Mouse (Mus musculus) forebrain, embryonic 10.5 days (tissue): Measurements from ENCODE around the gene D130052B06Rik. TPM values are rescaled to one million over a fixed set of nuclear protein-coding genes. Genes with fewer than 3 reads are reported as not detected.

ENCODE experiments used
- DNase-seq: peaks from one replicate; pipeline ENCODE4 v3.0.0-alpha.2; 2017; ENCODE audit warnings: low spot score; ENCODE audit errors: extremely low spot score
- H3K27ac ChIP-seq: fragments of 300-500 bp; sonication (generic); 2 replicates; pipeline ENCODE4 v1.5.1; 2016; ENCODE audit warnings: mild to moderate bottlenecking
- H3K27me3 ChIP-seq: fragments of 300-500 bp; sonication (generic); 2 replicates; pipeline ENCODE4 v1.6.1; 2016; ENCODE audit warnings: mild to moderate bottlenecking; ENCODE audit not compliant: poor library complexity, severe bottlenecking
- H3K36me3 ChIP-seq: fragments of 300-500 bp; sonication (generic); replicated peaks from 2 replicates; pipeline ENCODE4 v1.6.1; 2016; ENCODE audit warnings: mild to moderate bottlenecking, moderate library complexity
- H3K4me1 ChIP-seq: fragments of 300-500 bp; sonication (generic); 2 replicates; pipeline ENCODE4 v1.6.1; 2016
- H3K4me3 ChIP-seq: fragments of 300-500 bp; sonication (generic); 2 replicates; pipeline ENCODE4 v1.5.1; 2016; ENCODE audit warnings: mild to moderate bottlenecking, moderate library complexity
- H3K9me3 ChIP-seq: fragments of 300-500 bp; sonication (generic); 2 replicates; pipeline ENCODE4 v1.6.1; 2016; ENCODE audit warnings: mild to moderate bottlenecking, moderate library complexity
- WGBS: fragments of 180-500 bp; shearing (Covaris S2); methylation state at CpG from one replicate; pipeline ENCODE4 v1.1.7; 2016; 5-methylcytosine and 5-hydroxymethylcytosine counted together
- polyA plus RNA-seq: library from polyadenylated mRNA; unstranded; fragments of >200 nt; fragmentation: Nextera tagmentation; extraction: Ambion mirVana; gene quantifications from 2 replicates; pipeline ENCODE4 v1.2.1, GENCODE M21; 2016

D130052B06Rik gene
- polyA plus RNA-seq, 1 experiment from 2014 or later: not detected

GRCm38 (mm10) chr11:33607784-33608183, 8.7 kb downstream of the D130052B06Rik start:
- Histone ChIP-seq H3K4me3 (no peak overlapping the region), H3K9me3 (no peaks in the 10 kb centered on the region), H3K27me3 (no peaks in the 10 kb centered on the region), H3K36me3 (no peaks in the 10 kb centered on the region), H3K27ac (no peak overlapping the region), H3K4me1 (peaks cover 10% of the 10 kb centered on the region; the same call in 1 of the 2 replicates)
- no peak for DNase-seq
- 52% methylated on average over 3 of the region's 3 CpGs for WGBS

- peaks cover 4% of the 10 kb centered on the region; the same call in 1 of the 2 replicates for H3K27me3 ChIP-seq
- peak; percentile 78 for DNase-seq
- H3K9me3 ChIP-seq: no peaks in the 10 kb centered on the region
- H3K27ac ChIP-seq: no peak overlapping the region
- H3K4me1 ChIP-seq: no peaks in the 10 kb centered on the region
- 9% methylated on average over 15 of the region's 15 CpGs for WGBS
- H3K4me3 ChIP-seq: no peak overlapping the region
- no peaks in the 10 kb centered on the region for H3K36me3 ChIP-seq
These were observed 15.1 kb downstream of the D130052B06Rik start for GRCm38 (mm10) chr11:33614218-33614617.

- Histone ChIP-seq H3K9me3 (no peaks in the 10 kb centered on the region), H3K27ac (no peak overlapping the region), H3K4me1 (no peaks in the 10 kb centered on the region), H3K27me3 (no peaks in the 10 kb centered on the region), H3K4me3 (no peak overlapping the region), H3K36me3 (no peaks in the 10 kb centered on the region)
- no peak for DNase-seq
- 91% methylated on average over 4 of the region's 4 CpGs for WGBS
These were observed 28.1 kb downstream of the D130052B06Rik start for GRCm38 (mm10) chr11:33627136-33627742.

DNA sequence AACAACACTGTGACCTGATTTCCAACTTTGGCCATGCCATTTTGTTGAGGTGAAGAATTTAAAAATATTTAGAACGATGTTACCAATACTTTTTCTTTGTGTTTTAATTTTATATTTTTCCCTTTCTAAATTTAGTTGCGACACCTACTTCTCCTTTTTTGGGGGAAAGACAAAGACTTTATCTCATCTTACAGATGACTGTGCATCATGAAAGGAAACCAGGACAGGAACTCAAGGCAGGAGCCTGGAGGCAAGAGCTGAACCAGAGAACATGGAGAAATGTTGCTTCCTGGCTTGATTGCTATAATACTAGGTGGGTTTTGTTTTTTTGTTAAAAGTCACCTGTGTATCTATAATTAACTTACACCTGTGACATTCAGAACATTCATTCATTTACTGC, 38.0 kb downstream of the D130052B06Rik start:
- Histone ChIP-seq H3K27me3 (no peaks in the 10 kb centered on the region), H3K27ac (no peak overlapping the region), H3K4me1 (no peaks in the 10 kb centered on the region), H3K4me3 (no peak overlapping the region), H3K36me3 (no peaks in the 10 kb centered on the region), H3K9me3 (no peaks in the 10 kb centered on the region)
- WGBS: 91% methylated on average over 2 of the region's 2 CpGs
- no peak for DNase-seq

- peaks cover 5% of the 10 kb centered on the region; the same call in 1 of the 2 replicates for H3K4me1 ChIP-seq
- no peak overlapping the region for H3K4me3 ChIP-seq
- WGBS: 83% methylated on average over 2 of the region's 2 CpGs
- no peaks in the 10 kb centered on the region for H3K27me3 ChIP-seq
- no peaks in the 10 kb centered on the region for H3K36me3 ChIP-seq
- H3K27ac ChIP-seq: no peak overlapping the region
- DNase-seq: no peak
- H3K9me3 ChIP-seq: no peaks in the 10 kb centered on the region
These were observed 50.3 kb downstream of the D130052B06Rik start for GRCm38 (mm10) chr11:33649358-33649757.

DNA sequence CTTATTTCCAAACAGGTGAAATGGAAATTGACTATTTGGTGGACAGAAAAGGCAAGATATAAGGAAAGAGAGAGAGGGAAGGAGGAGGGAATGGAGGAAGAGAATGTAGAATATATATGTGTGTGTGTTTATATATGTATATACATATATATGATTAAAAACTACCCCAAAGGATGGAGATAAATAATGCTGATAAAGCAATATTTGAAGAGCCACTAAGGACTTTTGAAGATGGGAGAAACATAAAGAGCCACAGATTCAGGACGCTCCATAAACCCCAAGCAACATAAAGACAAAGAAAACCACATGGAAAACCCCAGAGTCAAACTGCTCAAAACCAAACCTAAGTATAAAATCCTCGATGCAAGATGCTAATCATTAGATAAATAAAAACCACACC, 55.4 kb downstream of the D130052B06Rik start:
- H3K27me3 ChIP-seq: no peaks in the 10 kb centered on the region
- H3K4me3 ChIP-seq: no peak overlapping the region
- DNase-seq: no peak
- H3K9me3 ChIP-seq: no peaks in the 10 kb centered on the region
- 78% methylated on average over 2 of the region's 2 CpGs for WGBS
- H3K4me1 ChIP-seq: peaks cover 9% of the 10 kb centered on the region
- H3K36me3 ChIP-seq: no peaks in the 10 kb centered on the region
- H3K27ac ChIP-seq: no peak overlapping the region

- no peak for DNase-seq
- Histone ChIP-seq H3K4me3 (no peak overlapping the region), H3K27me3 (no peaks in the 10 kb centered on the region), H3K36me3 (no peaks in the 10 kb centered on the region), H3K27ac (no peak overlapping the region), H3K4me1 (peaks cover 9% of the 10 kb centered on the region), H3K9me3 (no peaks in the 10 kb centered on the region)
- WGBS: 87% methylated on average over 3 of the region's 3 CpGs
These were observed 56.1 kb downstream of the D130052B06Rik start for GRCm38 (mm10) chr11:33655221-33655620.

DNA sequence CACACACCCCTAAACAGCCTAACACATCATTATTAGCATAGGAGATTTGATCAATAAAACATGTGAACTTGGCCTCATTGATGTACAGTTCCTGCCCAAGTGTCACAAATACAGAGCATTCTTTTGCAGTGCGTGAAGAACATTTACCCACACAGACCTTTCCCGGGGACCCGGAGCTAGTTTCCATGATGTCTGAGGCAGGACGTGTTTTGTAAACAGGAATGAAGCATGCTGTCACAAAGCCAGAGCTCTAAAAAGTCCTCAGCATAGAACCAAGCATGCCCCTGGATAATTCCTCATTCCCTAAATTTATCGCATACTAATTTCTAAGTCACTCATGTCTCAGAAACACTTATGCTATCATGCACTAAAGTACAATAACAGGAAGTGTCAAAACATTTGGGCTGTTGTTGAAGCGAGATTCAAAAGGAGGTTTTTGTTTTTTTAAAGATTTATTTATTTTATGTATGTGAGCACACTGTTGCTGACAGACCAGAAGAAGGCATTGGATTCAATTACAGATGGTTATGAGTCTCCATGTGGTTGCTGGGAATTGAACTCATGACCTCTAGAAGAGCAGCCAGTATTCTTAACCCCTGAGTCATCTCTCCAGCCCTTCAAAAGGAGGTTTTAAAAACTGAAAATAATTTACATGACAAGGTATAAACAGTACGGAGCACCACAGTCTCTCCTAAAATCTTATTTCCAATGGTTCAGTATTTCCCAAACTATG, 56.9 kb downstream of the D130052B06Rik start:
- no peak overlapping the region for H3K4me3 ChIP-seq
- 89% methylated on average over 7 of the region's 7 CpGs for WGBS

GRCm38 (mm10) chr11:33660016-33660913, 61.2 kb downstream of the D130052B06Rik start:
- no peaks in the 10 kb centered on the region for H3K36me3 ChIP-seq
- no peak overlapping the region for H3K27ac ChIP-seq
- H3K27me3 ChIP-seq: peaks cover 3% of the 10 kb centered on the region; the same call in 1 of the 2 replicates
- DNase-seq: no peak
- 82% methylated on average over 13 of the region's 13 CpGs for WGBS
- H3K4me3 ChIP-seq: no peak overlapping the region
- no peaks in the 10 kb centered on the region for H3K9me3 ChIP-seq
- peaks cover 15% of the 10 kb centered on the region for H3K4me1 ChIP-seq

More for the DNA sequence above, 56.9 kb downstream of the D130052B06Rik start:
- no peaks in the 10 kb centered on the region for H3K27me3 ChIP-seq
- H3K9me3 ChIP-seq: no peaks in the 10 kb centered on the region
- H3K27ac ChIP-seq: no peak overlapping the region
- H3K4me1 ChIP-seq: peaks cover 4% of the 10 kb centered on the region; the same call in 1 of the 2 replicates
- no peak for DNase-seq
- H3K36me3 ChIP-seq: no peaks in the 10 kb centered on the region

DNA sequence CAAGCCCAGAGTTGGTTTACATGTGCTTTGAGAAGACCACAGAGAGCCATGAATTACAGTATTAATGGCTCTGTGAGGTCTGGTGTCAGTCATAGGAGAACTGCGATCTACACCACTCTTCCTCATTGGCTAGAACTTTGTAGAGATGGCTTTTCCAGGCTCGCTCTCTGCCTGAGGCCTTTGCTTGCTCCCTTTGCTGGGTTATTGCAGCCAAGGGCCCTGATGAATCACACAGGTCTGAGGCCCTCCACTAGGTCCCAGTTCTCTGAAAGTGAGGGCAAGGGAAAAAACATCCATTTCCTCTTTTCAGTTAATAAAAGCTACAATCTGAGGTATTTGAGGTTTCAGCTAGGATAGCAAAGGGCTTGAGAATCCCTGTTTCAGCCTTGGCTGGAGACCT, 64.5 kb downstream of the D130052B06Rik start:
- no peaks in the 10 kb centered on the region for H3K36me3 ChIP-seq
- no peak overlapping the region for H3K27ac ChIP-seq
- H3K27me3 ChIP-seq: peaks cover 3% of the 10 kb centered on the region; the same call in 1 of the 2 replicates
- no peak overlapping the region for H3K4me3 ChIP-seq
- 91% methylated on average over 2 of the region's 2 CpGs for WGBS
- peaks cover 11% of the 10 kb centered on the region for H3K4me1 ChIP-seq
- H3K9me3 ChIP-seq: no peaks in the 10 kb centered on the region
- DNase-seq: no peak

DNA sequence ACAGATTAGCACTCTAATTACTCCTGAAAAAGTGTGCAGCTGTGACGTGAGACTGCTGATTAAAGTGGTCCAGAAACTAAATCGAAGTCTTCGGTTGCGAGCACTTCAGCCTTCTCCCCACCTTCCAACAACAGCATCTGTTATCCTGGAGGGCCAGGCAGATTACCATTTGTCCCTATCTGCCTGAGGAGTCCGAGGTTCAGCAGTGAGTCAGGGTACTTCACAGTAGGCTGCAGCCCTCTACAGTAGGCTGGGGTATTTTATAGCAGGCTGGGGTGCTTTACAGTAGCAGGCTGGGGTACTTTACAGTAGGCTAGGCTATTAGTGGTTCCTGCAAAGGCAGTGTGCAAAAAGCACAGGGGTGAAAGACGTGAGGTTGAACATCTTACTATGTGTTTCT, 69.3 kb downstream of the D130052B06Rik start:
- DNase-seq: no peak
- Histone ChIP-seq H3K9me3 (no peaks in the 10 kb centered on the region), H3K27ac (no peak overlapping the region), H3K4me1 (0 out of 2 replicates have a peak, but pooled peaks cover 4% of the 10 kb centered on the region), H3K36me3 (no peaks in the 10 kb centered on the region), H3K27me3 (no peaks in the 10 kb centered on the region), H3K4me3 (no peak overlapping the region)
- 83% methylated on average over 6 of the region's 6 CpGs for WGBS

- Histone ChIP-seq H3K4me1 (0 out of 2 replicates have a peak, but pooled peaks cover 4% of the 10 kb centered on the region), H3K9me3 (no peaks in the 10 kb centered on the region), H3K4me3 (no peak overlapping the region), H3K27me3 (no peaks in the 10 kb centered on the region), H3K27ac (no peak overlapping the region), H3K36me3 (no peaks in the 10 kb centered on the region)
- no peak for DNase-seq
- 77% methylated on average over 10 of the region's 10 CpGs for WGBS
These were observed 71.2 kb downstream of the D130052B06Rik start for GRCm38 (mm10) chr11:33670105-33670965.
